Mouse (Mus musculus): ENCODE results near the gene Gsg1l. TPM values are rescaled to one million over a fixed set of nuclear protein-coding genes. Genes with fewer than 3 reads are reported as not detected.

Gsg1l gene
- polyA plus RNA-seq, 1 experiment from 2014 or later = 4.7 TPM

- peaks cover 80% of the 10 kb centered on the region for H3K4me1 ChIP-seq (replicated peaks)
- WGBS = 57% methylated on average over 7 of the region's 7 CpGs
- H3K27me3 ChIP-seq (ENCODE audit: insufficient read depth, poor library complexity, severe bottlenecking) = no peaks in the 10 kb centered on the region
- DNase-seq (ENCODE audit: low spot score) = peak; percentile 75
- peak overlapping the region; percentile 84 for H3K27ac ChIP-seq
- H3K36me3 ChIP-seq = no peaks in the 10 kb centered on the region
- H3K4me3 ChIP-seq = no peak overlapping the region
- H3K9me3 ChIP-seq = no peaks in the 10 kb centered on the region
Measured at GRCm38 (mm10) chr7:126008789-126009148, 73.4 kb downstream of the Gsg1l start.

GRCm38 (mm10) chr7:126008139-126008788, 73.9 kb downstream of the Gsg1l start:
- Histone ChIP-seq H3K9me3 (no peaks in the 10 kb centered on the region), H3K27ac (peak overlapping the region; percentile 84), H3K36me3 (no peaks in the 10 kb centered on the region), H3K27me3 (ENCODE audit: insufficient read depth, poor library complexity, severe bottlenecking) (no peaks in the 10 kb centered on the region), H3K4me3 (no peak overlapping the region), H3K4me1 (replicated peaks) (peaks cover 76% of the 10 kb centered on the region)
- 66% methylated on average over 4 of the region's 4 CpGs for WGBS
- DNase-seq (ENCODE audit: low spot score) = no peak

- no peak for DNase-seq (ENCODE audit: low spot score)
- 80% methylated on average over 10 of the region's 10 CpGs for WGBS
- Histone ChIP-seq H3K4me3 (no peak overlapping the region), H3K4me1 (replicated peaks) (peaks cover 76% of the 10 kb centered on the region), H3K36me3 (no peaks in the 10 kb centered on the region), H3K9me3 (no peaks in the 10 kb centered on the region), H3K27ac (peak overlapping the region; percentile 84), H3K27me3 (ENCODE audit: insufficient read depth, poor library complexity, severe bottlenecking) (no peaks in the 10 kb centered on the region)
Measured at GRCm38 (mm10) chr7:126007132-126007910, 74.9 kb downstream of the Gsg1l start.

GRCm38 (mm10) chr7:126005274-126005673, 76.9 kb downstream of the Gsg1l start:
- Histone ChIP-seq H3K9me3 (no peaks in the 10 kb centered on the region), H3K36me3 (no peaks in the 10 kb centered on the region), H3K27ac (peak overlapping the region; percentile 72), H3K27me3 (ENCODE audit: insufficient read depth, poor library complexity, severe bottlenecking) (no peaks in the 10 kb centered on the region), H3K4me3 (no peak overlapping the region), H3K4me1 (replicated peaks) (peaks cover 75% of the 10 kb centered on the region)
- WGBS = 50% methylated on average over 5 of the region's 5 CpGs
- no peak for DNase-seq (ENCODE audit: low spot score)

- WGBS = 36% methylated on average over 5 of the region's 5 CpGs
- Histone ChIP-seq H3K27ac (peak overlapping the region; percentile 73), H3K4me1 (replicated peaks) (peaks cover 42% of the 10 kb centered on the region), H3K27me3 (ENCODE audit: insufficient read depth, poor library complexity, severe bottlenecking) (no peaks in the 10 kb centered on the region; the same call in 1 of the 2 replicates), H3K9me3 (no peaks in the 10 kb centered on the region), H3K4me3 (no peak overlapping the region), H3K36me3 (no peaks in the 10 kb centered on the region)
- DNase-seq (ENCODE audit: low spot score) = peak; percentile 19
Measured at GRCm38 (mm10) chr7:126001683-126002082, 80.5 kb downstream of the Gsg1l start.

- no peaks in the 10 kb centered on the region; the same call in 1 of the 2 replicates for H3K27me3 ChIP-seq (ENCODE audit: insufficient read depth, poor library complexity, severe bottlenecking)
- no peak for DNase-seq (ENCODE audit: low spot score)
- no peak overlapping the region for H3K4me3 ChIP-seq
- H3K36me3 ChIP-seq = no peaks in the 10 kb centered on the region
- 91% methylated on average over 3 of the region's 3 CpGs for WGBS
- H3K4me1 ChIP-seq (replicated peaks) = peaks cover 32% of the 10 kb centered on the region
- H3K27ac ChIP-seq = no peak overlapping the region
- no peaks in the 10 kb centered on the region for H3K9me3 ChIP-seq
Measured at GRCm38 (mm10) chr7:125999921-126000320, 82.3 kb downstream of the Gsg1l start.

GRCm38 (mm10) chr7:125996151-125996550, 86.1 kb downstream of the Gsg1l start:
- Histone ChIP-seq H3K4me3 (no peak overlapping the region), H3K27me3 (ENCODE audit: insufficient read depth, poor library complexity, severe bottlenecking) (no peaks in the 10 kb centered on the region; the same call in 1 of the 2 replicates), H3K9me3 (no peaks in the 10 kb centered on the region), H3K36me3 (no peaks in the 10 kb centered on the region), H3K4me1 (replicated peaks) (peaks cover 17% of the 10 kb centered on the region), H3K27ac (no peak overlapping the region)
- 89% methylated on average over 1 of the region's 1 CpGs for WGBS
- no peak for DNase-seq (ENCODE audit: low spot score)

GRCm38 (mm10) chr7:125992356-125992891, 89.8 kb downstream of the Gsg1l start:
- H3K36me3 ChIP-seq = no peaks in the 10 kb centered on the region
- H3K27me3 ChIP-seq (ENCODE audit: insufficient read depth, poor library complexity, severe bottlenecking) = no peaks in the 10 kb centered on the region; the same call in 1 of the 2 replicates
- peak overlapping the region; percentile 36; the same call in 1 of the 2 replicates for H3K27ac ChIP-seq
- H3K4me1 ChIP-seq (replicated peaks) = peaks cover 48% of the 10 kb centered on the region
- no peak for DNase-seq (ENCODE audit: low spot score)
- H3K9me3 ChIP-seq = no peaks in the 10 kb centered on the region
- H3K4me3 ChIP-seq = no peak overlapping the region
- WGBS = 73% methylated on average over 6 of the region's 6 CpGs

- WGBS = 46% methylated on average over 2 of the region's 2 CpGs
- H3K4me1 ChIP-seq (replicated peaks) = peaks cover 48% of the 10 kb centered on the region
- H3K4me3 ChIP-seq = no peak overlapping the region
- peak overlapping the region; percentile 36 for H3K27ac ChIP-seq
- H3K9me3 ChIP-seq = no peaks in the 10 kb centered on the region
- no peaks in the 10 kb centered on the region for H3K36me3 ChIP-seq
- no peaks in the 10 kb centered on the region; the same call in 1 of the 2 replicates for H3K27me3 ChIP-seq (ENCODE audit: insufficient read depth, poor library complexity, severe bottlenecking)
- DNase-seq (ENCODE audit: low spot score) = peak; percentile 17
Measured at GRCm38 (mm10) chr7:125991846-125992245, 90.4 kb downstream of the Gsg1l start.

GRCm38 (mm10) chr7:125989969-125990368, 92.2 kb downstream of the Gsg1l start:
- DNase-seq (ENCODE audit: low spot score) = no peak
- Histone ChIP-seq H3K4me3 (no peak overlapping the region), H3K27ac (peak overlapping the region; percentile 78), H3K27me3 (ENCODE audit: insufficient read depth, poor library complexity, severe bottlenecking) (peaks cover 3% of the 10 kb centered on the region; the same call in 1 of the 2 replicates), H3K36me3 (no peaks in the 10 kb centered on the region), H3K9me3 (no peaks in the 10 kb centered on the region), H3K4me1 (replicated peaks) (peaks cover 53% of the 10 kb centered on the region)
- 72% methylated on average over 7 of the region's 7 CpGs for WGBS

GRCm38 (mm10) chr7:125989489-125989888, 92.7 kb downstream of the Gsg1l start:
- Histone ChIP-seq H3K9me3 (no peaks in the 10 kb centered on the region), H3K27ac (peak overlapping the region; percentile 78), H3K4me3 (no peak overlapping the region), H3K27me3 (ENCODE audit: insufficient read depth, poor library complexity, severe bottlenecking) (peaks cover 3% of the 10 kb centered on the region; the same call in 1 of the 2 replicates), H3K36me3 (no peaks in the 10 kb centered on the region), H3K4me1 (replicated peaks) (peaks cover 56% of the 10 kb centered on the region)
- WGBS = 6% methylated on average over 4 of the region's 4 CpGs
- DNase-seq (ENCODE audit: low spot score) = peak; percentile 55

GRCm38 (mm10) chr7:125988326-125988725, 93.9 kb downstream of the Gsg1l start:
- 90% methylated on average over 3 of the region's 3 CpGs for WGBS
- Histone ChIP-seq H3K27me3 (ENCODE audit: insufficient read depth, poor library complexity, severe bottlenecking) (peaks cover 5% of the 10 kb centered on the region; the same call in 1 of the 2 replicates), H3K36me3 (no peaks in the 10 kb centered on the region), H3K9me3 (no peaks in the 10 kb centered on the region), H3K27ac (0 out of 2 replicates have a peak overlapping the region, but pooled peaks have one; percentile 13), H3K4me3 (no peak overlapping the region), H3K4me1 (replicated peaks) (peaks cover 68% of the 10 kb centered on the region)
- DNase-seq (ENCODE audit: low spot score) = no peak

GRCm38 (mm10) chr7:125987117-125987516, 95.1 kb downstream of the Gsg1l start:
- H3K9me3 ChIP-seq = no peaks in the 10 kb centered on the region
- 79% methylated on average over 3 of the region's 3 CpGs for WGBS
- H3K4me3 ChIP-seq = no peak overlapping the region
- no peaks in the 10 kb centered on the region for H3K36me3 ChIP-seq
- DNase-seq (ENCODE audit: low spot score) = no peak
- H3K4me1 ChIP-seq (replicated peaks) = peaks cover 65% of the 10 kb centered on the region
- H3K27me3 ChIP-seq (ENCODE audit: insufficient read depth, poor library complexity, severe bottlenecking) = peaks cover 8% of the 10 kb centered on the region; the same call in 1 of the 2 replicates
- H3K27ac ChIP-seq = no peak overlapping the region

All from hindbrain, embryonic 10.5 days (tissue).